Mouse (Mus musculus): ENCODE measurements around the gene Deup1. TPM values are rescaled to one million over a fixed set of nuclear protein-coding genes. Genes with fewer than 3 reads are reported as not detected.

The Deup1 gene
- 0.69 and 0.80 TPM in 2 replicates for polyA plus RNA-seq (2014; fragmentation: Nextera tagmentation; extraction: Ambion mirVana)

- Histone ChIP-seq H3K9me3 (ENCODE audit: control insufficient read depth, low read length) (no peaks in the 10 kb centered on the region), H3K9ac (ENCODE audit: low read depth, low read length) (peak within 1 kb of the TSS; percentile 42), H3K27ac (ENCODE audit: low read depth, low read length) (no peak within 1 kb of the TSS), H3K36me3 (ENCODE audit: control insufficient read depth, insufficient read depth, low read length) (no peaks in the 10 kb centered on the region), H3K4me2 (replicated peaks; ENCODE audit: low read depth, low read length) (peak within 1 kb of the TSS; percentile 70), H3K27me3 (ENCODE audit: control insufficient read depth, insufficient read depth, low read length) (0 out of 2 replicates have a peak, but pooled peaks cover 3% of the 10 kb centered on the region), H3K4me1 (ENCODE audit: control insufficient read depth, insufficient read depth, low read length) (peaks cover 9% of the 10 kb centered on the region; the same call in 1 of the 2 replicates), H3K4me3 (ENCODE audit: low read length) (peak within 1 kb of the TSS; percentile 31)
- peak; percentile 92 for ATAC-seq (ENCODE audit: low FRiP score, low TSS enrichment)
- WGBS = 2% methylated on average over 27 of the region's 28 CpGs
These were observed at the start of gene Deup1 for GRCm38 (mm10) chr9:15627785-15628287. Gene Deup1, minus strand, starts transcription at chr9:15627933.

DNA sequence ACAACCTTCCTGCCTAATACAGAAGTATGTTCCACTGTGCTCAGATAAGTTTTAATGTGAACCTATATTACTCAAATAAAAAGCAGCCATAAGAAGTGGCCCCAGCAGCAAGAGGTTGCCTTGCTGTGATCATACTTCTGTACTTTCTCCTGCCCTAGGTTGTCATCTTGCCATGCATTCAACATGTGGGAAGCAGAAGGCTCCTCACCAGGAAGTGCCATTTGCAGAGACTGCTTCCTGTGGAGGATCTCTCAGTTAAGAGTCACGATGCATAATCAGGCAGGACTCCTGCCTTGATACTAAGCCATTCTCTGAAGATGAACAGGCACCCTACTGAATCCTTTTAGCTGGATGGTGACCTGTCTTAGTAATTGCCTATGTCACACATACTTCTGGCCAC, 44.5 kb upstream of the Deup1 start:
- Histone ChIP-seq H3K4me3 (ENCODE audit: low read length) (no peak overlapping the region), H3K9ac (ENCODE audit: low read depth, low read length) (no peak overlapping the region), H3K27me3 (ENCODE audit: control insufficient read depth, insufficient read depth, low read length) (no peaks in the 10 kb centered on the region), H3K4me1 (ENCODE audit: control insufficient read depth, insufficient read depth, low read length) (peaks cover 9% of the 10 kb centered on the region; the same call in 1 of the 2 replicates), H3K27ac (ENCODE audit: low read depth, low read length) (no peak overlapping the region), H3K36me3 (ENCODE audit: control insufficient read depth, insufficient read depth, low read length) (no peaks in the 10 kb centered on the region), H3K9me3 (ENCODE audit: control insufficient read depth, low read length) (no peaks in the 10 kb centered on the region), H3K4me2 (replicated peaks; ENCODE audit: low read depth, low read length) (no peak overlapping the region)
- no peak for ATAC-seq (ENCODE audit: low FRiP score, low TSS enrichment)
- 57% methylated on average over 1 of the region's 1 CpGs for WGBS

- ATAC-seq (ENCODE audit: low FRiP score, low TSS enrichment) = peak; percentile 93
- Histone ChIP-seq H3K4me3 (ENCODE audit: low read length) (no peak overlapping the region), H3K4me1 (ENCODE audit: control insufficient read depth, insufficient read depth, low read length) (peaks cover 9% of the 10 kb centered on the region; the same call in 1 of the 2 replicates), H3K36me3 (ENCODE audit: control insufficient read depth, insufficient read depth, low read length) (no peaks in the 10 kb centered on the region), H3K27ac (ENCODE audit: low read depth, low read length) (peak overlapping the region; percentile 55; the same call in 1 of the 2 replicates), H3K9ac (ENCODE audit: low read depth, low read length) (no peak overlapping the region), H3K27me3 (ENCODE audit: control insufficient read depth, insufficient read depth, low read length) (no peaks in the 10 kb centered on the region), H3K4me2 (replicated peaks; ENCODE audit: low read depth, low read length) (no peak overlapping the region), H3K9me3 (ENCODE audit: control insufficient read depth, low read length) (no peaks in the 10 kb centered on the region)
- WGBS = 4% methylated on average over 5 of the region's 5 CpGs
These were observed 42.3 kb upstream of the Deup1 start for GRCm38 (mm10) chr9:15670002-15670527.

DNA sequence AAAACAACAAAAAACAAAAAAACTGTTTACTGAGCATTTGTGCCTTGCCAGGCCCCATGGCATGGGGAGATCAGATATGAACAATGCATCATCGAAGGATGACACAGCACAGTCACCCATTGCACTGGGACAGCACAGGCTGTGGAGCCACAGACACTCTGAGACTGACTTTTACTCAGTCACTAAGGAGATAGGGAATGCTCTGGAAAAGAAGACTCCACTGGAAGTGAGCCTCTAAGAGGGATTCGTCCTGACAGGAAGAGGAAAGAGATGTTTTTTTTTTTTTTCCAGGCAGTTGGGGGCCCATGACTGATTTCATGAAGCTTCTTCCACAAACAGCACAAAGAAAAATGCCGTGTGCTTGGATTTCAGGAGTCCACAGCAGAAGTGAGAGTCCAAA, 41.7 kb upstream of the Deup1 start:
- no peaks in the 10 kb centered on the region for H3K9me3 ChIP-seq (ENCODE audit: control insufficient read depth, low read length)
- 0 out of 2 replicates have a peak, but pooled peaks have one; percentile 34 for ATAC-seq (ENCODE audit: low FRiP score, low TSS enrichment)

DNA sequence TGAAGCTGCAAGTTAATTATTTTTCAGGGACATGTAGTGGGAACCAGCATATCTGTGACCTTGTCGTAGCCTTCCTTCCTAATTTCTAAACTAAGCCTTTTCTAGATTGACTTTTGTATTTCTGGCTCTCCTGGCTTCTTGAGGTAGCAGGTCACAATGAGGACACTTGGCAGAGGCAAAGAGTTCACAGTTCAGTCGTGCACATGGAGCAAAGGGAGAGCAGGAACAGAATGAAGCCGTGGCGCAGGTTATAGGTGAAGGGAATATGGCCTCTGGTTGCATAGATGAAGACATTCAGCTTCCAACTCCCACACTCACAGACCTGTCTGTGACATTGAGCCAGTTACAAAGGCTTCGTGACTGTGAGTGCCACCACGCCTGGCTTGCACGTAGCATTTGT, 36.9 kb upstream of the Deup1 start:
- H3K9ac ChIP-seq (ENCODE audit: low read depth, low read length) = no peak overlapping the region
- ATAC-seq (ENCODE audit: low FRiP score, low TSS enrichment) = no peak
- no peaks in the 10 kb centered on the region for H3K9me3 ChIP-seq (ENCODE audit: control insufficient read depth, low read length)
- no peaks in the 10 kb centered on the region for H3K27me3 ChIP-seq (ENCODE audit: control insufficient read depth, insufficient read depth, low read length)
- no peak overlapping the region for H3K4me2 ChIP-seq (replicated peaks; ENCODE audit: low read depth, low read length)
- peaks cover 3% of the 10 kb centered on the region; the same call in 1 of the 2 replicates for H3K4me1 ChIP-seq (ENCODE audit: control insufficient read depth, insufficient read depth, low read length)
- H3K36me3 ChIP-seq (ENCODE audit: control insufficient read depth, insufficient read depth, low read length) = no peaks in the 10 kb centered on the region
- H3K27ac ChIP-seq (ENCODE audit: low read depth, low read length) = no peak overlapping the region
- H3K4me3 ChIP-seq (ENCODE audit: low read length) = no peak overlapping the region
- WGBS = 75% methylated on average over 7 of the region's 7 CpGs

More for the DNA sequence above, 41.7 kb upstream of the Deup1 start:
- H3K4me3 ChIP-seq (ENCODE audit: low read length) = no peak overlapping the region
- peaks cover 9% of the 10 kb centered on the region; the same call in 1 of the 2 replicates for H3K4me1 ChIP-seq (ENCODE audit: control insufficient read depth, insufficient read depth, low read length)
- no peaks in the 10 kb centered on the region for H3K36me3 ChIP-seq (ENCODE audit: control insufficient read depth, insufficient read depth, low read length)
- WGBS = 30% methylated on average over 3 of the region's 3 CpGs
- no peaks in the 10 kb centered on the region for H3K27me3 ChIP-seq (ENCODE audit: control insufficient read depth, insufficient read depth, low read length)
- no peak overlapping the region for H3K9ac ChIP-seq (ENCODE audit: low read depth, low read length)
- H3K27ac ChIP-seq (ENCODE audit: low read depth, low read length) = peak overlapping the region; percentile 55; the same call in 1 of the 2 replicates
- H3K4me2 ChIP-seq (replicated peaks; ENCODE audit: low read depth, low read length) = no peak overlapping the region

DNA sequence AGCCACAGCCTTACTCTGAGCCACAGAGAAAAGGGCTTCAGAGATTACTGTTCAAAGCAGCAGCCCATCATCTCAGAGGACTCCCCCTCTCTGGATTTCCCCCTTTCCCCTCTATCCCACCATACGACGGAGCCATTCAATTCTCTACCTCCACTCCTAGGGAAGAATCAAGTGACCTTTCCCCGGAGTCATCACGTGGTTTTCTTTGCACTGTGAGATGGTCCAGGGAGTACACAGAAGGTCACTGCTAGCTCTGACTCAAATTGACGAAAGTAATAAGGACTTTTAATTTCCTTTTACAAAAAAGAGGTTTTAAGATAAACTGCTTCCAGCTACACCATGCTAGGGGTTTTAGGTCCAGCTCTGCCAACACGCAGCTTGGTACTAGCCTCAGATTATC, 31.3 kb upstream of the Deup1 start:
- Histone ChIP-seq H3K27ac (ENCODE audit: low read depth, low read length) (no peak overlapping the region), H3K27me3 (ENCODE audit: control insufficient read depth, insufficient read depth, low read length) (no peaks in the 10 kb centered on the region), H3K9ac (ENCODE audit: low read depth, low read length) (no peak overlapping the region), H3K9me3 (ENCODE audit: control insufficient read depth, low read length) (peaks cover 5% of the 10 kb centered on the region; the same call in 1 of the 2 replicates), H3K36me3 (ENCODE audit: control insufficient read depth, insufficient read depth, low read length) (no peaks in the 10 kb centered on the region), H3K4me1 (ENCODE audit: control insufficient read depth, insufficient read depth, low read length) (peaks cover 5% of the 10 kb centered on the region; the same call in 1 of the 2 replicates), H3K4me2 (replicated peaks; ENCODE audit: low read depth, low read length) (no peak overlapping the region), H3K4me3 (ENCODE audit: low read length) (no peak overlapping the region)
- WGBS = 59% methylated on average over 6 of the region's 6 CpGs
- ATAC-seq (ENCODE audit: low FRiP score, low TSS enrichment) = no peak

GRCm38 (mm10) chr9:15658236-15658785, 30.6 kb upstream of the Deup1 start:
- H3K9ac ChIP-seq (ENCODE audit: low read depth, low read length) = no peak overlapping the region
- no peak overlapping the region for H3K4me3 ChIP-seq (ENCODE audit: low read length)
- no peak overlapping the region for H3K27ac ChIP-seq (ENCODE audit: low read depth, low read length)
- 20% methylated on average over 6 of the region's 6 CpGs for WGBS
- H3K36me3 ChIP-seq (ENCODE audit: control insufficient read depth, insufficient read depth, low read length) = no peaks in the 10 kb centered on the region
- peaks cover 6% of the 10 kb centered on the region; the same call in 1 of the 2 replicates for H3K9me3 ChIP-seq (ENCODE audit: control insufficient read depth, low read length)
- ATAC-seq (ENCODE audit: low FRiP score, low TSS enrichment) = no peak
- H3K4me2 ChIP-seq (replicated peaks; ENCODE audit: low read depth, low read length) = no peak overlapping the region
- H3K27me3 ChIP-seq (ENCODE audit: control insufficient read depth, insufficient read depth, low read length) = no peaks in the 10 kb centered on the region
- H3K4me1 ChIP-seq (ENCODE audit: control insufficient read depth, insufficient read depth, low read length) = peaks cover 5% of the 10 kb centered on the region; the same call in 1 of the 2 replicates

DNA sequence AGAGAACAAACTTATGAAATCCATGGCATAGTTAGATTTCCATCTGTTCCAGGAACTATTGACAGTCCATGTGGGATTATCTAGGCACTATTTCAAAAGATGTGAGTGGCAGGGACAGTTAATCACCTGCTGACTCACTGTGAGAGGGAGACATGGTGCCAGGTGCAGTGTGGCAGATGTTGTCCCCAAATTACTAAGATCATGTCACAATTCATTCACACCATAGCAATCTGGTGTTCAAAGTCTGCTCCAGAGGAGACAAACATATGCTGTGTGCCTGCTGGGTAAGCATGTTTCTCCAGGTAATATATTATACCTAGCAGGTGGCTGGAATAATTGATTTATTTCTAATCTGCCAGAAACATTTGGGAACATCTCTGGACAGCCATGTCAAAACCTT, 25.3 kb upstream of the Deup1 start:
- H3K27me3 ChIP-seq (ENCODE audit: control insufficient read depth, insufficient read depth, low read length) = no peaks in the 10 kb centered on the region
- H3K4me3 ChIP-seq (ENCODE audit: low read length) = no peak overlapping the region
- H3K4me1 ChIP-seq (ENCODE audit: control insufficient read depth, insufficient read depth, low read length) = no peaks in the 10 kb centered on the region
- no peak overlapping the region for H3K9ac ChIP-seq (ENCODE audit: low read depth, low read length)
- H3K27ac ChIP-seq (ENCODE audit: low read depth, low read length) = no peak overlapping the region
- H3K9me3 ChIP-seq (ENCODE audit: control insufficient read depth, low read length) = peaks cover 6% of the 10 kb centered on the region; the same call in 1 of the 2 replicates
- H3K4me2 ChIP-seq (replicated peaks; ENCODE audit: low read depth, low read length) = no peak overlapping the region
- ATAC-seq (ENCODE audit: low FRiP score, low TSS enrichment) = no peak
- H3K36me3 ChIP-seq (ENCODE audit: control insufficient read depth, insufficient read depth, low read length) = no peaks in the 10 kb centered on the region

DNA sequence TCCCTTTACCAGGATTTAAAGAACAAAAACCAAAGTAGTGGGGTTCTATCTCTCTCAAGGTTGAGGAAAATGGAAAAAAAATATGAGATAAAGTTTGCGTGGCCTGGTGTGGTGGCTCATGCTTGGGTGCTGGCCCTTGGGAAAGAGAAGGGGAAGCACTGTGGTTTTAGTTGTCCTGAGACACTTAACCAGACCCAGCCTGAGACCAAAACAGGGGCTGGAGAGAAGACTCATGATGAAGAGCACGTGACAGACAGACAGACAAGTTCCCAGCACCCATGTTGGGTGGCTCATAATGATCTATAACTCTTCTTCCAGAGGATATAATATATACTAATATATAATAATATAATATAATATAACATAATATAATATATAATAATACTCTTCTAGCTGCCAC, 22.2 kb upstream of the Deup1 start:
- H3K9me3 ChIP-seq (ENCODE audit: control insufficient read depth, low read length) = peaks cover 6% of the 10 kb centered on the region; the same call in 1 of the 2 replicates
- no peak overlapping the region for H3K4me3 ChIP-seq (ENCODE audit: low read length)
- 89% methylated on average over 2 of the region's 2 CpGs for WGBS
- no peak for ATAC-seq (ENCODE audit: low FRiP score, low TSS enrichment)
- H3K27ac ChIP-seq (ENCODE audit: low read depth, low read length) = no peak overlapping the region
- H3K4me1 ChIP-seq (ENCODE audit: control insufficient read depth, insufficient read depth, low read length) = no peaks in the 10 kb centered on the region
- no peaks in the 10 kb centered on the region for H3K27me3 ChIP-seq (ENCODE audit: control insufficient read depth, insufficient read depth, low read length)
- H3K36me3 ChIP-seq (ENCODE audit: control insufficient read depth, insufficient read depth, low read length) = no peaks in the 10 kb centered on the region
- no peak overlapping the region for H3K4me2 ChIP-seq (replicated peaks; ENCODE audit: low read depth, low read length)
- no peak overlapping the region for H3K9ac ChIP-seq (ENCODE audit: low read depth, low read length)
